Mouse (Mus musculus): ENCODE measurements around the gene Ddx60.
"Not testable (repeated sequence)": the region's sequence is repeated elsewhere in the genome, so short reads cannot be mapped to it uniquely, and the experiment has no call there.

Gene Ddx60

DNA sequence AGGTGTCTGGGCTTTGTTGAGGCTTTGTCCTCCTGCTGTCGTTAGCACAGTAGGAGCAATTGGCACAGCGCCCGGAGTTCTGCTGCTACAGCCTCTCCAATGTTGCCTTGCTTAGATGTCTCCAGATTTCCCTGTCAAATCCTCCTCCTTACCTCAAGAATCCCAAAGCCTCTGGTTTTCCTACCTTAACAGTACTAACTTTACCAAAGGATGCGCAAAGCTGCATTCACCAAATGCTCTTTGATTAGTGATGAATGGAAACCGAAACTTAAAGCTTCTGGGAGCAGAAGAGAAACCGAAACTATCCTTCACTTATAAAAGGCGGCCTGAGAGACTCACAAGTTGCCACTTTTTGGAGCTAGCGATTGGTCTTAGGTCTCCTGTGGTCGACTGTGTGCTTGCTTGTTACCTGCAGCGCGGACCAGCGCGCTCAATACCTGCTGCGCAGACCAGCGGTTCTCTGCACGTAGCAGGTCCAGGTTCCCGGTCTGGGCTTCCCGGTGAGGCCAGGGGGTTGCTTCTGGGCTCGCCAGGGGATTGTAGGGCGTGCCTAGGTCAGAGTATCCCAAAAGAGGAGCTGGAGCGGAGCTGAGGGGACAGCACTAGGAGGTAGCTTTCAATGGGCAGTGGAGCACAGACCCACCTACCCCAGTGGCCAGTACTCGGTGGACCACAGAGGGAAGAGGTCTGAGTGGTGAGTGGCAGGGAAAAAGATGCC lies at the start of gene Ddx60:
Gene Ddx60 (plus strand): TSS at position 311 of the 718 bp plus-strand sequence.
- peak; percentile 8 for DNase-seq (ENCODE audit: low read depth, low spot score)

- peak; percentile 10 for DNase-seq (ENCODE audit: low read depth, low spot score)
Measured at GRCm38 (mm10) chr8:61894062-61894461, 33.8 kb upstream of the Ddx60 start.

GRCm38 (mm10) chr8:61896742-61897141 lies 31.1 kb upstream of the Ddx60 start:
- no peak for DNase-seq (ENCODE audit: low read depth, low spot score)

DNA sequence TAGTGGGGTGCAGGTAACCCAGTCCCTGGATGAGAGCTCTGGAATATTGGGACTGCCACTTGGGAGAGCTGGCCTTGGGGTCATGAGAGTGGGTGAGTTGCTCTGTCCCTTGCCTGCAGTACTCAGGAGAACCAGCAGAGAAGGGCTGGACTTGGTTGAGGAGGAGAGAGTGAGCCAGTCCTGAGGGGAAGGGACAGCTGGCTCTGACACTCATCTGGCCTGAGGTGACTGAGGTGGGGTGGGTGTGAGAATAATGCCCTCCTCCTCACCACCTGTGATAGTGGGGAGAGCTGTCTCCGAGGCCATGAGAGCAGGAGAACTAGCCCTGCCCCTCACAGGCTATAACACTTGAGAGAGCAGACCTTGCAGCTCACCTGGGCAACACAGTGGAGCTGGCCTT lies 30.5 kb upstream of the Ddx60 start:
- DNase-seq (ENCODE audit: low read depth, low spot score), result no peak

GRCm38 (mm10) chr8:61901028-61901717 lies 26.7 kb upstream of the Ddx60 start:
- DNase-seq (ENCODE audit: low read depth, low spot score), result no peak

- DNase-seq (ENCODE audit: low read depth, low spot score), result no peak
Measured at GRCm38 (mm10) chr8:61902521-61902920, 25.4 kb upstream of the Ddx60 start, which contains the start of gene Palld. Gene Palld, minus strand, starts transcription at chr8:61902690.

DNA sequence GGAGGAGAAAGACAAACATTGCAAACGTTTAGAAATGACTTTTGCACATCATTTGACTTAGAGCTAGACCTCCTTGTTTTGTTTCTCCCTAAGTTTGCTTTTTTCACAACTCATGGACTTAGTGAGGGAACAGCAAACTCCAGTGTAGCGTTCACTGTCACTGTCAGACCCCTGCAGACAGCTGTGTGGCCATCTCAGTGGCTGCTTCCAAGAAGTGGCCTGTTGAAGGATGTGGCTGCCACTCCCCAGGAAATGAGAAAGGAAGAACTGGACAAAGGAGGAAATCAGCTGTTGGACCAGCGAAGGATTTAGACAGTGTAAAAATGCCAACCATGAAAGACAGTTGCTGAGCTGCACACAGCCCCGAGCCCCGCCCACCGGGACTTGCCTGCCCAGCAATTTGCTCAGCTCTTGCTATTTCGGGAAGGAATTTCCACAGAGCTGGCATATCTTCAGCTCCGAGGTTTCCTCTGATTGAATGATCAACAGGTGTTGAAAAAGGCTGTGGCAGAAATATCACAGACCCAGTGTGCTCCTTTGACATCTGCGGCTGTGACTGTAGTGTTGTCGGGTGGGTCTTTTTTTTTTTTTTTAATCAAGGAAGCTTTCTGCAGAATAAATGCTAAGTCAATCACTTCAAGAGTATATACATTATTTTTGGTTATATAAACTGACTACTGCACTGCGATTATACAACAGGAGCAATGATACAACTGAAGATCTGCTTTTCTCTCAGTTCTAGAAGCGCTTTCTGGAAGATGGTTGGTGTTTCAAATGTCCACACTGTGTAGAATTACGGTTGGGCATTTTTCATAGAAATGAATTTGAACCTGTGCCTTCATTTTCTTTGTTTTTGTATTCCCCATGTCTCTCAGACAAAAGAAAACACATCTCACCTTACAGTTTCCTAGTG lies 19.3 kb upstream of the Ddx60 start:
- no peak for DNase-seq (ENCODE audit: low read depth, low spot score)

DNA sequence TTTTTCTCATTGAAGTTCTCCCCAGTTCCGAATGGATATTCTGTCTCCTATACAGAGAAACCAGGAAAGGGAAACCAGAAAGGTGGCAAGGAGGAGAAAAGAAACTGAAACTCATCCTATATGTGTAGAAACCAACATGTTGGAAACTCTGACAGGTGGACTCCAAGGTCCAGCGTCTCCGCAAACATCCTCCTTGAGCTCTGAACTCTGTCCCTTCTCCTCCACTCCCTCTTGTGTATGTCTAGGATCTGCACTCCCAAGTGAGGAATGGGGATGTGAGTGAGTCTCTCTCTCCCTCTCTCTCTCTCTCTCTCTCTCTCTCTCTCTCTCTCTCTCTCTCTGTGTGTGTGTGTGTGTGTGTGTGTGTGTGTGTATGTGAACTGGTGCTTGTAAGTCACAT lies 18.6 kb upstream of the Ddx60 start:
- DNase-seq (ENCODE audit: low read depth, low spot score), result no peak

DNA sequence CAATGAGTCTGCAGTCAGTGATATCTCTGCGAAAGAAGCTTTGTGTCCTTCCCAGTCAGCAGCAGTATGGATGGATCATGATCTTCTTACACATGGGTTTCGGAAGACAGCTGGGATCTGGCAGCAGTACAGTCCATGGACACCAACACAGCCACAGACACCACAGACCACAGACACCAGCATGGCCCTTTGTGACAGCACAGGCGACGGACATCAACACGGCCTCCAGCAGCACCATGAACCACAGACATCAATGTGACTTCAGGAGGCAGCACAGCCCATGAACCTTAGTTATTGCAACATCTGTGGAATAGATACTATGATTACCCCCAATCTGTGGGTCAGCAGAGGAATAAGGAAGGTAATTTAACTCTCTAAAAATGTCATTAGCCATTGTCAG lies 15.1 kb upstream of the Ddx60 start:
- DNase-seq (ENCODE audit: low read depth, low spot score), result no peak

- no peak for DNase-seq (ENCODE audit: low read depth, low spot score)
Measured at GRCm38 (mm10) chr8:61913957-61914356, 13.9 kb upstream of the Ddx60 start.

- no peak for DNase-seq (ENCODE audit: low read depth, low spot score)
Measured at GRCm38 (mm10) chr8:61917287-61917686, 10.6 kb upstream of the Ddx60 start.

GRCm38 (mm10) chr8:61919145-61919788 lies 8.6 kb upstream of the Ddx60 start:
- DNase-seq (ENCODE audit: low read depth, low spot score), result no peak

DNA sequence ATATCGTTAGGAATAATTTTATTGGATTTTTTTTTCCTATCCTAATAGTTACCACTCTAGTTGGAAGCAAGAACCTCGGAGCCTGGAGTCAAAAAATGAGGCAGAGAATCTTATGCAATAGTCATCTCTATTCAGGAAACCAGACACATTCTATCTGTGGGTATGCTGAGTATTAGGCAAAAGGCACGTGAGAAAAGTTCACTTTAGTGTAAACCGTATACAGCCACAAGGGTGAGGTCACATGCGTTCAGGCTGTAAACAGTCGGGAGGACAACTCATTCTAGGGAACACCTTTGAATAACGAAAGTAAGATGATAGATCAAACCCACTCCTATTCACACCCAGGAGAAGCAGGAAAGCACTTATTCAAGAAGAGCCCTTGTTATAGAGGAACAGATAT lies 7.5 kb upstream of the Ddx60 start:
- no peak for DNase-seq (ENCODE audit: low read depth, low spot score)

DNA sequence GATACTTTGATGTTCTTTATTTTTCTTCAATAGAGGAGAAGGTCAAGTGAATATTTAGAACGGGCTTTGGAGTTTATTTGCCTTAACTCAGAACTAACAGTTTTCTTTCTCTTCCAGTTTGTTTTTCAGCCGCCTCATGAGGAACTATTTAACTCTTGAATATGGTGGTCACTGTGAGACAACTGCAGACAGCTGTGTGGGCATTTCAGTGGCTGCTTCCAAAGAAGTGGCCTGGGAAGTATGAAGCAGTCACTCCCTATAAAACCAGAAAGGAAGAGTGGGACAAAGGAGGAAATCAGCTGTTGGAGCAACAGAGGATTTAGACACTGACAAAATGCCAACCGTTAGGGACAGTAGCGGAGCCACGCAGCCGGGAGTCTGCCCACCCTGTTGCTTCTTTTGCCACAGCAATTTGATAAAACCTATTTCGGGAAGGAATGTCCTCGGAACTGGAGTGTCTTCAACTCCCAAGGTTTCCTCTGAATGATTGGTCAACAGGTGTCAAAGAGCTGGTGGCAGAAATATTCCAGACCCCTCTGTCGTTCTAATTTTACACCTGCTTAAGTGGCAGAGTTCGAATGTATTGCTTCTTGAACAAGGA lies 6.3 kb upstream of the Ddx60 start:
- no peak for DNase-seq (ENCODE audit: low read depth, low spot score)

- no peak for DNase-seq (ENCODE audit: low read depth, low spot score)
Measured at GRCm38 (mm10) chr8:61924518-61924917, 3.4 kb upstream of the Ddx60 start.

- DNase-seq (ENCODE audit: low read depth, low spot score), result no peak
Measured at GRCm38 (mm10) chr8:61933243-61933642, 5.4 kb downstream of the Ddx60 start.

GRCm38 (mm10) chr8:61937576-61937975 lies 9.7 kb downstream of the Ddx60 start:
- DNase-seq (ENCODE audit: low read depth, low spot score), result no peak

DNA sequence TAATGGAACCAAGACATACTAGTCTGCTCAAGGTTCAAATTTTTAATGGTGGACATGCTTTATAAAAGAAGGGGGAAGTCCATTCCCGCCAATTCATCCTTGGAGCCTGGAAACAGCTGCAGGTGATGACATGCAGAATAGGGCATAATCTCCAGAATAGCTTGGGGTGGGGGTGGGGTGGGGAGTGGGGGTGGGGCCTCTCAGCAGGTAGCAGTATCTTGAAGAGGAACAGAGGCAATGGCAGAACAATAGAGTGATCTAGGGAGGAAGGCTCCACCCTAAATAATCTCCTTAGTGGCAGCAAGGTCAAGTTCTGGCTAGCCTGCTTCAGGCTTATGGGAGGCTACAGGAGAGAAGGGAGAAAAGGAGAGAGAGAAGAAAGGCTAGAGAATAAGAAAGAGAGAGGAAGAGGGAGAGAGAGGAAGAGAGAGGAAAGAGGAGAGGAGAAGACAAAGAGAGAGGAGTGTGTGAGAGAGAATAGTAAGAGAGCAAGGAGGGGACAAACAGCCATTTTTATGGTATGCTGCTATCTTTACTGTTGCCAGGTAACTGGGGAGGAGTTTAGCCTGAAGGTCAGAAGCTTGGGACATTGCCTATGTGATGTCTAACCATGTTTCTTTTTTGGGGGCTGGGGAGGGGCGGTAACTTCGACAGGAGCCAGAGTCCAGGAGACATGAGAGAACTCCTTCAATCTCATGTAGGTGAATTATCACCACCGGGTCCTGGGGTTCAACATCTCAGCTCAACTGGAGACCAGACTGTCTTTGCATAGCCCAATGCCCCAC lies 36.9 kb downstream of the Ddx60 start:
- DNase-seq (ENCODE audit: low read depth, low spot score), result not testable (repeated sequence)

- DNase-seq (ENCODE audit: low read depth, low spot score), result no peak
Measured at GRCm38 (mm10) chr8:61969581-61969980, 41.7 kb downstream of the Ddx60 start.

DNA sequence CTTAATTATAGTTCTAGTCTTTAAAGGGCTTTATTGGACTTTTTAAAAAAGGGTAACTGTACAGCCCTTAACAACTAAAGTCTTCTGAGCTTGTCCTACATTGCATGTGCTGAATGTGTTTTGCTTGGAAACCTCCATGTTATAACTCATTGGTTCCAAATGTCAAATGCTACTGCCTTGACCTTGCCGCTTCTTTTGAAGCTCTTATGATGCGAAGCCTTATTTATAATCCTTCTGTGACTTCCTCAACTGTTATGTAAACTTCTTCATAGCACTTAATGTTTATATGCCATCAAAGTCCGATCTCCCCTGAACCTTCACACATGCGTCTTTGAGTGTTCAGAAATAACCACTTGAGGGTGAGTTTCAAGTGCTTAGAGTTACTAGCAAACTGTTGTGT lies 57.1 kb downstream of the Ddx60 start:
- no peak for DNase-seq (ENCODE audit: low read depth, low spot score)

Measured in brain, embryonic 18.5 days (tissue).